Mouse (Mus musculus) heart, embryonic 10.5 days (tissue): ENCODE measurements around the gene Mgat5. TPM values are rescaled to one million over a fixed set of nuclear protein-coding genes. Genes with fewer than 3 reads are reported as not detected.
A peak's percentile ranks its signal among the peaks of the same experiment; 100 is the strongest.

Experiments
- DNase-seq: peaks from one replicate; pipeline ENCODE4 v3.0.0-alpha.2; 2017; ENCODE audit warnings: low spot score
- H3K27ac ChIP-seq: fragments of 300-500 bp; sonication (generic); 2 replicates; pipeline ENCODE4 v1.5.1; 2016; ENCODE audit warnings: mild to moderate bottlenecking
- H3K27me3 ChIP-seq: fragments of 300-500 bp; sonication (generic); 2 replicates; pipeline ENCODE4 v1.6.1; 2016; ENCODE audit warnings: mild to moderate bottlenecking; ENCODE audit not compliant: poor library complexity, insufficient read depth, severe bottlenecking
- H3K36me3 ChIP-seq: fragments of 300-500 bp; sonication (generic); 2 replicates; pipeline ENCODE4 v1.6.1; 2016; ENCODE audit warnings: mild to moderate bottlenecking, moderate library complexity
- H3K4me1 ChIP-seq: fragments of 300-500 bp; sonication (generic); 2 replicates; pipeline ENCODE4 v1.6.1; 2016; ENCODE audit warnings: mild to moderate bottlenecking
- H3K4me3 ChIP-seq: fragments of 300-500 bp; sonication (generic); 2 replicates; pipeline ENCODE4 v1.5.1; 2016; ENCODE audit warnings: mild to moderate bottlenecking, moderate library complexity
- H3K9me3 ChIP-seq: fragments of 300-500 bp; sonication (generic); 2 replicates; pipeline ENCODE4 v1.6.1; 2016; ENCODE audit warnings: mild to moderate bottlenecking, moderate library complexity
- WGBS: fragments of 180-500 bp; shearing (Covaris S2); methylation state at CpG from one replicate; pipeline ENCODE4 v1.1.7; 2016; 5-methylcytosine and 5-hydroxymethylcytosine counted together
- polyA plus RNA-seq: library from polyadenylated mRNA; unstranded; fragments of >200 nt; fragmentation: Nextera tagmentation; extraction: Ambion mirVana; gene quantifications from 2 replicates; pipeline ENCODE4 v1.2.1, GENCODE M21; 2016

Mgat5 gene
- polyA plus RNA-seq, 1 experiment from 2014 or later = 3.5 TPM

DNA sequence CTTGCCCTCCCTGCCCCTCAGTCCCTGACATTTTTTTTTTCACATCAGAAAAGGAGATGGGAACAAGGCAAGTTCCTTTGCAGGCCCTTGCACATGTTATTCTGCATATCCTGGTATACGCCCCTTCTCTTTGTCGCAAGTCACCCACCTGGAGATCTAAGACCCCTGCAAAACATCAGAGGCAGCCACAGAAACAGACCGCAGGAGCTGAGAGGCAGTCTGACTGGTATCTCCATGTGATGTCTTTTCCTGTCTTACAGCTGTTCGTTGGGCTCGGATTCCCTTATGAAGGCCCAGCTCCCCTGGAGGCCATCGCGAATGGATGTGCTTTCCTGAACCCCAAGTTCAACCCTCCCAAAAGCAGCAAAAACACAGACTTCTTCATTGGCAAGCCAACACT is 254.8 kb downstream of the Mgat5 start:
- Histone ChIP-seq H3K9me3 (no peaks in the 10 kb centered on the region), H3K27ac (no peak overlapping the region), H3K4me3 (no peak overlapping the region), H3K4me1 (peaks cover 3% of the 10 kb centered on the region; the same call in 1 of the 2 replicates), H3K27me3 (no peaks in the 10 kb centered on the region), H3K36me3 (peaks cover 10% of the 10 kb centered on the region; the same call in 1 of the 2 replicates)
- no peak for DNase-seq
- 77% methylated on average over 7 of the region's 7 CpGs for WGBS

DNA sequence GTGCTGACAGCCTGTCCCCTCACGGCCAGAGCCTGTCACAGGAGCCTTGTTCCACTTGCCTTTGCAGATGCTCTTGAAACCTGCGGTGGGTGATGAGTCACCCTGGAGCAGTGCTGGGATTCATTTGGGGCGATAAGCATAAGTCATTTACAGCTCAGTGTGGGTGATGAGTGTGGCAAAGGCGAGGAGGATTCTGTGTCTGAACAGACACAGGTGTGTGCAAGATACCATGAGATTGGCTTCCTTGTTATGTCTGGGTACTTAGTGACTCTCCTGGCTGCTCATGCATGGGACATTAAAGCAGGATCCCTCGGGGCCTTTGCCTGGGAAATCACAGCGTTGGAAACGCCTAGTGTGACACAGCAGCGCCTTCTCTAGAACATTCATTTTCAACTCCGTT is 256.2 kb downstream of the Mgat5 start:
- Histone ChIP-seq H3K4me1 (peaks cover 10% of the 10 kb centered on the region), H3K36me3 (peaks cover 10% of the 10 kb centered on the region; the same call in 1 of the 2 replicates), H3K9me3 (no peaks in the 10 kb centered on the region), H3K27me3 (no peaks in the 10 kb centered on the region), H3K4me3 (no peak overlapping the region), H3K27ac (no peak overlapping the region)
- no peak for DNase-seq
- WGBS = 57% methylated on average over 9 of the region's 9 CpGs

DNA sequence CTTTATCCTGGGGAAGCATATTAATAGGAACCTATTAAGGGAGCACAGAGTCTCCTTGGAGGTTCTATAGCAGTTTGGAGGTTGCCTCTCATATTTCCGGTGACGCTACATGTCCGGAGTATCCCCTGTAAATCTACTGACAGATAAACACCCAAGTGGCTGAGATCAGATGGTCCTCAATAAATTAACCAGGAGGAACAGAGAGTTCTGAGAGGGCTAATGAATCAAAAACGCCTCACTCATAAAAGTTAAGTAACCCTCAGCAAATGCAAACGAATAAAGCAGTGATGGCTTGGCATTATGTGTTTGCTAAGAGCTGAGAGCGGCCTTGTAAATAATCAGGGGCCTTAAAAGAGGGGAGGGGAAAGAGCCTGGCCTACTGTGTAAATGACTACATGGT is 259.2 kb downstream of the Mgat5 start:
- H3K27me3 ChIP-seq = no peaks in the 10 kb centered on the region
- 91% methylated on average over 6 of the region's 6 CpGs for WGBS
- no peak overlapping the region for H3K4me3 ChIP-seq
- H3K36me3 ChIP-seq = peaks cover 13% of the 10 kb centered on the region; the same call in 1 of the 2 replicates
- peaks cover 10% of the 10 kb centered on the region for H3K4me1 ChIP-seq
- H3K27ac ChIP-seq = no peak overlapping the region
- no peaks in the 10 kb centered on the region for H3K9me3 ChIP-seq
- DNase-seq = no peak

DNA sequence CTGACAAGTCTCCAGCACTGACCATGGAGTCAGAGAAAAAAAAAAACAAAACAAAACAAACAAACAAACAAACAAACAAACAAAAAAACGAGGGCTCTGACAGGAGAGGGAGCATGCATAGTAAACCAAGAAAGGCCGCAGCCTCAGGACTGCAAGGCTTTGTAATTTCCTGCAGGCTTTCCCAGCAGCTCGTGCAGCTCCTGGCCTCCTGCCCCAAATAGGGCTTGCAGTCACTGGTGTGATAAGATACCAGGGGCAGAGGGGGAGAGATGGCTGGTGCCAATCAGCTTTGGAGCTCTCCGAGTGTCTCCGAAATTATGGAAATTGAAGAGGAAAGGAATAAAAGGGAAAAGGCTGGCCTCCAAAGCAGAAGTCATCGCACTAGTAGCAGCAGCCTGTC is 260.5 kb downstream of the Mgat5 start:
- 23% methylated on average over 6 of the region's 6 CpGs for WGBS
- peak overlapping the region; percentile 17 for H3K27ac ChIP-seq

DNA sequence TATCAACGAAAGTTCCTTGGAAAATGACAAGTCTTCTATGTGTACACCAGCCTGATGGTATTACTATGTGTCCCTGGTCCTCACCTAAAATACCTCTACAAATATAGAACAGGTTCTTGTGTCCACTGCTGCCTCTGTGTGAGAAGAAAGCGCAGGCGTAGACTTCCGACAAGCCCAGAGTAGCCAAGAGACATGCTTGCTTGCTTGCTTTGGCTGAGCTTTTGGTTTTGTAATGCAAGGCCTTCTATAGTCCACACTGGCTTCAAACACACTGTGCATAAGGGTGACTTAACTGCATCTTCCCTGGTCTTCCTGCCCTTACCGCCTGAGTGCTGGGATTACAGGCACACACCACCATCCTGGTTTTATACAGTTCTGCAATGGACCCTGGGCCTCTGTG is 262.4 kb downstream of the Mgat5 start:
- no peaks in the 10 kb centered on the region for H3K27me3 ChIP-seq
- no peak for DNase-seq
- no peak overlapping the region for H3K27ac ChIP-seq
- H3K4me1 ChIP-seq = peaks cover 9% of the 10 kb centered on the region
- WGBS = 90% methylated on average over 5 of the region's 5 CpGs
- H3K36me3 ChIP-seq = peaks cover 3% of the 10 kb centered on the region; the same call in 1 of the 2 replicates
- H3K9me3 ChIP-seq = no peaks in the 10 kb centered on the region
- H3K4me3 ChIP-seq = no peak overlapping the region

More for the DNA sequence above, 260.5 kb downstream of the Mgat5 start:
- Histone ChIP-seq H3K36me3 (peaks cover 6% of the 10 kb centered on the region; the same call in 1 of the 2 replicates), H3K9me3 (no peaks in the 10 kb centered on the region), H3K4me3 (0 out of 2 replicates have a peak overlapping the region, but pooled peaks have one; percentile 22), H3K4me1 (peaks cover 10% of the 10 kb centered on the region), H3K27me3 (no peaks in the 10 kb centered on the region)
- no peak for DNase-seq

DNA sequence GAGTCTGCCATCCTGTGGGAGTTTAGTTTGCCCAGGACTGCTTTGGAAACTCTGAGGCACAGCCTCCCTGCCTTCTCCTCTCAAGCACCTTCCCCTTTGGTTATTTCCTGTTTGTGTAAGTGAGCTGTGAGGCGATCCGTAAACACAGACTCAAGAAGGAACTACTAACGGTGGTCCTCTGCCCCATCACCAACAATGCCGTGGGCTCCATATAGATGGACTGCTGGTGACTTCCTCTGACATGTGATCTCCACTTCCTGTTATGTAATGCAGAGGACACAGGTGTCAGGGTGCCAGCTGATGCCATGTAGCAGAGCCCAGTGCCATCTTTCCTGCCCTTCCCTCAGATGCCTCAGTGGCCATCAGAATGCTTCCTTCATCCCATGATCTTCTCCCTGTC is 265.4 kb downstream of the Mgat5 start:
- Histone ChIP-seq H3K9me3 (no peaks in the 10 kb centered on the region), H3K27me3 (no peaks in the 10 kb centered on the region), H3K27ac (no peak overlapping the region), H3K4me1 (peaks cover 25% of the 10 kb centered on the region), H3K4me3 (no peak overlapping the region), H3K36me3 (peaks cover 3% of the 10 kb centered on the region; the same call in 1 of the 2 replicates)
- WGBS = 70% methylated on average over 4 of the region's 4 CpGs
- no peak for DNase-seq

DNA sequence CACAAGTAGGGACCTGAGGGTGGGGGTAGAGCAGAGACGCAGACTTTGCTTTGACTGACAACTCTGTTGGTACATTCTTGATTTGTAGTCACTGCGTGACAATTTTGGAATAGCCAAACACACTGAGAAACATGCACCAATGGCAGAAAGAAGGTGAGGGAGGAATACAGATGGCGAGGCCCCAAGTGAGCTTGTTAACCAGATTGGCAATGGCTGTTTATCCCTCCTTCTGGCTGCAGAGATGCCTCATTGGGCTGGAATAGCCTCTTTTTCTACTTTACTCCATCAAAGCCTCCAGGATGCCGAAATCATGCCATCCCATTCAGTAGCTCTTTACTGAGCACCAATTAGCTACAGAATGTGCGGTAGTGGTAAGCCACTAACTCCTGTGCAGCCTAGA is 270.9 kb downstream of the Mgat5 start:
- Histone ChIP-seq H3K4me3 (no peak overlapping the region), H3K27me3 (no peaks in the 10 kb centered on the region), H3K27ac (no peak overlapping the region), H3K4me1 (peaks cover 26% of the 10 kb centered on the region), H3K36me3 (no peaks in the 10 kb centered on the region; the same call in 1 of the 2 replicates), H3K9me3 (no peaks in the 10 kb centered on the region)
- WGBS = 96% methylated on average over 5 of the region's 5 CpGs
- DNase-seq = no peak

DNA sequence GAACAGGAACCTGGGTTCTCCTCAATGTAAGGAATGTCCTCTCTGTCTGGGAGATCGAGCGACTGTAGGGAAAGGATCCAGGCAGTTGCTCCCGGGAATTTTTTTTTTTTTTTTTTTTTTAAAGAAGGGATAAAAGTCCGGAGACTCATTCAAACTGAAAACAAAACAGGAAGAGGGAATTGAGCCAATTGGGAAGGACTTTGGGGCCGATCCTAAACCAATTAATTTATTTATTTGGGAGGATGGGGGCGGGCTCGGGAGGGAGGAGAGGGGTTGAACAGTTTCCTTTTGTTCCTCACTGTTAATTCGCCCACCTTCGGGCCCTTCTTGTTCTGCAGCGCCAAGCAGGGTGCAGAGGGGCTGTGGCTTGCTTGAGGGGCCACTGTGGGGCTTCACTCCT is 278.1 kb downstream of the Mgat5 start:
- peaks cover 8% of the 10 kb centered on the region for H3K4me1 ChIP-seq
- 74% methylated on average over 10 of the region's 10 CpGs for whole genome bisulfite sequencing
- H3K27ac ChIP-seq = no peak overlapping the region
- DNase-seq = no peak
- H3K9me3 ChIP-seq = no peaks in the 10 kb centered on the region
- no peak overlapping the region for H3K4me3 ChIP-seq
- peaks cover 4% of the 10 kb centered on the region; the same call in 1 of the 2 replicates for H3K36me3 ChIP-seq
- no peaks in the 10 kb centered on the region for H3K27me3 ChIP-seq

DNA sequence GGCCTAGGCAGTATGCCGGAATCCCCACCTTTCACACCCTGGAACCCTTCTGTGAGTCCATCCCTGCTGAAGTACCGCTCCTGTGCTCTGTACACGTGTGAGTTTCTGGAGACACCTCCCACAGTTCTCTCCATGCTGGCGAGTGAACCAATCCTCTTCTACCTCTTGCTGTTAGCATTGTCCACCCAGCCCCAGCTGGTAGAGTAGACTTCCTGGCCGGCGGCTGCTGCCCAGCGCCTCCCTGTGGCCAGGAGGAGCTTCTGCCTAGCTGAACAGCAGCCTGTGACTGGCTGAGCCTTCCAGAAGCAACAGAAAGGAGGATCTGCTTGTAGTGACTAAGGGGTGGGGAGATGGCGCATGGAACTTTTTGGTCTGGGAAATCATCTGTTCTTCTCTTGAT is 279.4 kb downstream of the Mgat5 start:
- Histone ChIP-seq H3K27ac (no peak overlapping the region), H3K36me3 (peaks cover 4% of the 10 kb centered on the region; the same call in 1 of the 2 replicates), H3K4me3 (no peak overlapping the region), H3K27me3 (no peaks in the 10 kb centered on the region), H3K9me3 (no peaks in the 10 kb centered on the region), H3K4me1 (peaks cover 5% of the 10 kb centered on the region)
- DNase-seq = no peak
- 92% methylated on average over 8 of the region's 8 CpGs for WGBS

DNA sequence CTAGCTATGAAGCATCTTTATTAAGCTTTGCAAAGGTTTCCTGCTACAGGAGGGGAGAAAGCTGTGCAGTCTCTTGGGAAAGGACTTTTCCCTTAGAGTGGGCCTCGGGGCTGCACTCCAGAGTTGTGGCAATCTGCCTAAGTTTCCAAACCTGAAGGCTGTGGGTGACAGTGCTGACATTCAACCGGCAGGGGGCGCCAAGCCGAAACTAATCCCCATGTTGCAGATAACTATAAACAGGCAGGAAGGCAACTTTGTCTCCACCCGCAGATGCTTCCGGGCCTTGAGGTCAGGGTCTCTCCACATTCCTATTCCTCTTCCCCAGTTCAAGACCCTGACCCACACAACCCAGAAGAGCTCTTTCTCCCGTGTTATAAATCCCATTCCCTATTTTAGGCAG is 280.0 kb downstream of the Mgat5 start:
- Histone ChIP-seq H3K4me3 (no peak overlapping the region), H3K9me3 (no peaks in the 10 kb centered on the region), H3K27ac (no peak overlapping the region), H3K27me3 (no peaks in the 10 kb centered on the region), H3K36me3 (peaks cover 4% of the 10 kb centered on the region; the same call in 1 of the 2 replicates), H3K4me1 (no peaks in the 10 kb centered on the region)
- no peak for DNase-seq
- WGBS = 44% methylated on average over 7 of the region's 7 CpGs

DNA sequence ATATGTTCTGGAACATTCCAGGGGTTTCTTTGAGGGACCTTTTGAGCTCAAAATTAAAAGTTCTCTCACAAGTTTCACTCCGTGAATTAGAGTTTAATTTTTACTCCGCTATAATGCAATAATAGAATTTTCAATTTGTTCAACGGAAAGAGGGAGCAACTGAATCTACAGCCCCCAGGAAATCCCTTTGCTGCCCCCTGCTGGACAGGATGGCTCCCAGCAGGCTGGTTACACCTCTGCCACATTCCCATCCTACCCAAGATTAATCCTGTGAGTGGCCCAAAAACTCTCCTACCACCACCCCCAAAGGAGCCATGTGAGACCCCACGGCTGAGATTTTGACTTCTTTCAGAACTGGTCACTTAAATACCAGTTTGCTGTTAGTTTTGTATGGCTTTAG is 282.3 kb downstream of the Mgat5 start:
- H3K9me3 ChIP-seq = no peaks in the 10 kb centered on the region
- H3K27ac ChIP-seq = no peak overlapping the region
- H3K4me3 ChIP-seq = no peak overlapping the region
- peaks cover 4% of the 10 kb centered on the region; the same call in 1 of the 2 replicates for H3K36me3 ChIP-seq
- no peaks in the 10 kb centered on the region for H3K27me3 ChIP-seq
- no peak for DNase-seq
- 74% methylated on average over 4 of the region's 4 CpGs for WGBS
- H3K4me1 ChIP-seq = no peaks in the 10 kb centered on the region

DNA sequence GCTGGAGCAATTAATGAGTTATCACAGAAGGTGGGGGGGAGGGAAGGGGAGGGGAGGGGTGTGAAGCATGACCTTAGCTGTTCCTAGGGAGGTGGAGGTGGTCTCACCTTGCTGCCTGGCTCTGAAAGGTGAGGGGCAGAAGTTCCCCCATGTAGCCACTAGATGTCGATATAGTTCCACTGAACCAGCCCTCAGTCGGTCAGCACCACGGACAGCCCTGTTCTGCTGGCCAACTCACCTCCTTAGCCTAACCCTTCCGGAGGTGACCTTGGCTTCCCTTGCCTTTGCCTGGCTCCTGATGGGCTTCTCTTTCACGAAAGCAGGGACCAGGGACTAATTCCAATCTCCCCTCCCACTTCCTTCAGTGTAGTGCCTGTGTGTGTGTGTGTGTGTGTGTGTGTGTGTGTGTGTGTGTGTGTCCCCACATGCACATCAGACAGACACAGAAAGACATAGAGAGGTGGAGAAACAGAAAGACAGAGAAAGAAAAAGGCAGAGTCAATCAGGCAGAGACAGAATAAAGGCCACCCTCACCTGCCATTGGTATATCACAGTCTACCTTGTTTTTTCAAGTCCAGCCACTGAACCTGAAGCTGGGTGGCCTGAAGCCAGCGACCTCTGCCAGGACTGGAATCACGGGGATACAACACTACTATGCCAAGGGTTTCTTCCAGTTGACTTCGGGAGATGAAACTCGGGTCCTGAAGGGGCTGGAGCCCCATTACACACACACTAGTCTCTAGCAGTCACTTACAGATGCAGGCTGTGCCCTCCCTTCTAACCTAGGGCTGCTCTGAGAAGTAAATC is 292.1 kb downstream of the Mgat5 start:
- Histone ChIP-seq H3K9me3 (no peaks in the 10 kb centered on the region), H3K4me1 (peaks cover 20% of the 10 kb centered on the region), H3K27me3 (no peaks in the 10 kb centered on the region), H3K36me3 (0 out of 2 replicates have a peak, but pooled peaks cover 3% of the 10 kb centered on the region), H3K4me3 (no peak overlapping the region), H3K27ac (no peak overlapping the region)
- WGBS = 37% methylated on average over 9 of the region's 9 CpGs
- peak; percentile 80 for DNase-seq

DNA sequence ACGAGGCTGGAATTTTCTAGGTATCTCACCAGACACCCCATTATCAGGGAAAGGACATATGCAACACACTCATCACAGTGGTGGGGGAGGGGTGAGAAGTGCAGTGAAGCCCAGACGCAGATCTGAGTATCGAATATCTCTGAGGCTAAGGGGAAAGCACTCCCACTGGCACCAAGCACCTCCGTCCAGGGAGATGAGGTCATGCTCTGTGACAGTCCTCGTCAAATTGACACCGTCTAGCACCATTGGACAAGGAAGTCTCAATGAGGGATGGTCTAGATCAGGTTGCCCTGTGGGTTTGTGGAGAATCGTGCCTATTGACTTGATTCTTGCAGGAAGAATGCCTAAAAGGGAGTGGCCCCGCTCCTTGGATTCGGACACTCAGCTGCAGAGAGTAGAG is 293.9 kb downstream of the Mgat5 start:
- Histone ChIP-seq H3K4me3 (no peak overlapping the region), H3K36me3 (no peaks in the 10 kb centered on the region), H3K27ac (no peak overlapping the region), H3K9me3 (no peaks in the 10 kb centered on the region), H3K4me1 (peaks cover 23% of the 10 kb centered on the region), H3K27me3 (no peaks in the 10 kb centered on the region)
- DNase-seq = no peak
- WGBS = 33% methylated on average over 9 of the region's 9 CpGs
